Mouse (Mus musculus) C2C12 (cell line): ENCODE data around the gene Gm28038.

ENCODE experiments used
- CTCF ChIP-seq: IDR thresholded peaks from one replicate; pipeline ENCODE4 v1.5.1; 2011; ENCODE audit not compliant: control insufficient read depth, insufficient read depth, insufficient read length
- FOSL1 ChIP-seq: IDR thresholded peaks from one replicate; pipeline ENCODE4 v1.8.0; 2011; ENCODE audit warnings: mild to moderate bottlenecking, low read length; ENCODE audit not compliant: poor library complexity, insufficient read depth, severe bottlenecking
- MAX ChIP-seq: IDR thresholded peaks from one replicate; pipeline ENCODE4 v1.6.1; 2011; ENCODE audit warnings: mild to moderate bottlenecking, control low read depth
- MYOD1 ChIP-seq: IDR thresholded peaks from one replicate; pipeline ENCODE4 v1.6.1; 2011; ENCODE audit warnings: low read depth; ENCODE audit not compliant: control insufficient read depth, insufficient read length
- MYOG ChIP-seq: IDR thresholded peaks from one replicate; pipeline ENCODE4 v1.6.1; 2011; ENCODE audit not compliant: control insufficient read depth, insufficient read length; ENCODE audit errors: extremely low read depth
- USF1 ChIP-seq: IDR thresholded peaks from one replicate; pipeline ENCODE4 v1.6.1; 2011; ENCODE audit warnings: low read depth, mild to moderate bottlenecking, control low read depth, moderate library complexity

DNA sequence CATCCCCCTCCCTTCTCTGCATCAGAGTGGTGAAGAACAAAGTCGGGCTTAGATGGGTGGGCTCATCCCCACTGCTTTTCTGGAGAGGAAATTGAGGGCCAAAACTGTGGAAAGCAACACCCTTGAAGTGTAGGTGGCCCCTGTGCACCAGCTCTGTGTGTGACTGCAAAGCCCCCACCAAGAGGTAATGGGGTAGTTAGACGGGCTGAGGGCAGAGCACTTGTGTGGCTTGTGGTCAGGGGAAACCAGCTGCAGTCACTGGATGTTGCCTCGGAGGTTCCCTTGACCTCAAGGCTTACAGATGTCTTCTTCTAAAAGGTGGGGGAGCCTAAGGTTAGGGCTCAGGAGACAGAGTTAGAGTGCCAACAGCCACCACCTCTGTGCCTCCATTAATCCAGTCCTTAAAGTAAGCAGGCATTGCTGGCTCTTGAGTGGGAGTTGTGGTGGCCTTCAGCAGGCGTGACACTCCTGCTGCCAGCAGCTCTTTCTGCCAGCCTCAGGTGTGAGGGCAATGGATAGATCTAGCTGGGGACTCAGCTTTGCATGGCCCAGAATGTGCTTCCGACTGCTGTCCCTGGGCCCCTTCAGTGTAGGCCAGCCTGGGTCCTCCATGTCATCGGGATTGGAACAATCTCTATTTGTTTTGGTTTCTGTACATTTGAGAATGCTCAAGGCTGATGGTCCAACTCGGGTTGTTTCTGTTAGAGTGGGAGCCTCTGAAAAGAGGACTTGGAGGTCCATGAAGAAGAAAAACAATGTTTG lies 23.0 kb upstream of the Gm28038 start:
- TF ChIP-seq USF1 (no peak), CTCF (no peak), MYOG (no peak), MAX (no peak), MYOD1 (no peak), FOSL1 (no peak)
